Mouse (Mus musculus): ENCODE data around the gene Fez2. TPM values are rescaled to one million over a fixed set of nuclear protein-coding genes. Genes with fewer than 3 reads are reported as not detected.
A peak's percentile ranks its signal among the peaks of the same experiment; 100 is the strongest.

The Fez2 gene
- total RNA-seq, 2 experiments from 2014 or later, result 8.8 to 14.7 TPM

DNA sequence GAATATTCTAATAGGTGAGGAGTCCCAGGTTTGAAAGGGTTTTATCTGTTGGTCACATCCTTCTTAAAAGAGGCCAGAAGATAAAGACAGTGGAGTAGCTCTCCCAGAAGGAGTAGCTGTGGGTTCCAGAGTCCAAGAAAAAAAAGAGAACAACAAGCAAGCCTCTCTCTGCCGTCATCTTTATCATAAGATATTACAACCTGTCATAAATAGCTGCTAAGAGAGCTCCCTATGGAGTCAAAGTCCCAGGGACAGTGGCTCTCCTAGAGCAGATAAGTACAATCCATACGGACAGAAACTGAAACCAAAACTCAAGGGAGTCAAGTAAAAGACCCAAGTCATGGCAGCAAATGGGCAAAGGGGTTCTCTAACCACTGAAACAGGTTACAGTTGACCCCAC, 2.7 kb downstream of the Fez2 start:
- ATAC-seq (replicated peaks; ENCODE audit: low FRiP score, low TSS enrichment, poor library complexity, severe bottlenecking), result no peak

- no peak for ATAC-seq (replicated peaks; ENCODE audit: low FRiP score, low TSS enrichment, poor library complexity, severe bottlenecking)
These were observed 8.1 kb downstream of the Fez2 start for GRCm38 (mm10) chr17:78409900-78410299.

DNA sequence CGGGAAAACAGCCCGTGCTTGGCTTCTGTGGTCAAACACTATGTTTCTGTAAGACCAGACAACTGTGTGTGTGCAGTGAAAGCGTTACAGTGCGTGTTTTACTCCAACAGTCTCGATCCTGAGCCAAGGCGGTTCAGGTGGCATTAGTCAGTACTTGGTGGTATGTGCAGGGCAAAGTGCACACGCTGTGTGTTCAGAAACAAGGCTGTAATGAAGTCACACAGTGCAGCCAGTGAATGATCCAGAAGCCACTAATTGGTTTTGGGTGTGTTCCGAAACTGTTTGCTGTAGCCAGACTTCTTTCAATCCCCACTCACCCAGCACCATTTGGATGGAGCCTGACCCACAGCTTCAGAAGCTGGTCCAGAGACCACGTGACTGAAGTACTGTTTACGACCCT, 9.6 kb downstream of the Fez2 start:
- no peak for ATAC-seq (replicated peaks; ENCODE audit: low FRiP score, low TSS enrichment, poor library complexity, severe bottlenecking)

GRCm38 (mm10) chr17:78407581-78407980, 10.4 kb downstream of the Fez2 start:
- no peak for ATAC-seq (replicated peaks; ENCODE audit: low FRiP score, low TSS enrichment, poor library complexity, severe bottlenecking)

DNA sequence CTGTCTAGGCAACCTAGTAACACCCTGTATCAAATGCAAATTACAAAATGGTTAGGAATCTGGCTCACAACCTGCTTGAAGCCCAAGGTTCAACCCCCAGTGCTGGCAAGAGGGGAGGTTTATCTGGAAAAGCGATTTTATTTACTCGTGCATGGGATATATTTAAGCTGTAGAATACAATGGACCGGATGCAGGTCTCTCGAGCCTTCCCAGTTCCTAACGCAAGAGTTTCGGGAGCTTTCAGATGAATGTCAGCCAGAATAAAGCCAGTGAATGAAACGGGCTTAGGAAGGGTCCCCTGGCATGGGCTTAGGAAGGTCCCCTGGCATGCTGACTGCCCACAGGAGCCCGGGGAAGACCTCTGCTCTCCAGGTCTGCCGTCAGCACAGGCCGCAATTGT, 11.1 kb downstream of the Fez2 start:
- no peak for ATAC-seq (replicated peaks; ENCODE audit: low FRiP score, low TSS enrichment, poor library complexity, severe bottlenecking)

DNA sequence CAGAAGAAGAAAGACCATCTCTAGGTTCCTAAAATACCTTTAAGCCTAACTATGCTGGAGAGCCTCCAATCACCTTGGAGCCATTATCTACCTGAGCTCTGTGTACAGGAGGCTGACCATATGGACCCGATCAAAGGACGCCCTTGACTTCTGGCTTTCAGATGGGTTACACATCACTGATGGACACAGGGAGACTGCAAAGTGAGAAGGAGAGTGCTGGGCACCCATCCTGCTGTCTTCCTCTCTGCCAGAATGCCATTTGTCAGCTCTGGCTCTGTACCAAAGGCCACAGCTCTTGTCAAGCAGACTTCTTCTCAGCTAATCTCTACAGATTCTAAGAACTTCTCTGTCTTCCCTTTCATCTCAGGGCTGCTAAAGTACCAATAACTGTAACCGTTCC, 12.6 kb downstream of the Fez2 start:
- no peak for ATAC-seq (replicated peaks; ENCODE audit: low FRiP score, low TSS enrichment, poor library complexity, severe bottlenecking)

- ATAC-seq (replicated peaks; ENCODE audit: low FRiP score, low TSS enrichment, poor library complexity, severe bottlenecking), result no peak
These were observed 14.1 kb downstream of the Fez2 start for GRCm38 (mm10) chr17:78403804-78404203.

DNA sequence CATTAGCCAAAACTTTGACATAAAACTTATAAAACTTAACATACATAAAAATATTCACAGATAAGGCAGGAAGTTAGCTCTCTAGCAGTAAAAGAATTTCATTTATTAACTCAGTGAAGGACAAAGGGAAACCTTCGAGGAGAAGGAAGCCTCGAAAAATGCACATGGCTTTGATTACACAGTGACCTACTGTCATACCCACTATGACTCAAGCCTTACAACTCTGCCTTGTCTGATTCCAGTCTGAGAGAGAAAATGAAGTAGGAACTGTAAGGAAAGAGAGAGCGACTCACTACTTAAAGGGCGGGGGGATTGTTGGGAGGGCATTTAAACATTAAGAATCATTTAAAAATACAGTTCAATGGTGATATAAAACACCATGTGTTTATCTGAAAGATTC, 14.7 kb downstream of the Fez2 start:
- no peak for ATAC-seq (replicated peaks; ENCODE audit: low FRiP score, low TSS enrichment, poor library complexity, severe bottlenecking)

DNA sequence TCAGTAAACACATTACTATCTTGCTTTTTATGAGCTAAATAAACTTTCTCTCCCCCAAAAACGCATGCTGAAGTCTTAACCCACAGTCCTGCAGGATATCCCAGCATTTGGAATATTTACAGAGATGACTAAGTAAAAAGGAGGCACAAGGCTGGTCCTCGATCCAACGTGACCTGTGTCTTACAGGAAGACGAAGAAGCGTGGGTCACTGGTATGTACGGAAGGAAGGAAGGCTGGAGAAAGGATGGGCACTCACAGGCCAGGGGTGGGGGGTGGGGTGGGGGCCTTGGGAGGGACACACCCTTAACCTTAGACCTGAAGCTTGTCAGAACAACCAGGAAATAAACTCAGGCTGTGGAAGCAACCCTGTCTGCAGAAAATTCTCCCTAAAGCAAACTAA, 15.8 kb downstream of the Fez2 start:
- no peak for ATAC-seq (replicated peaks; ENCODE audit: low FRiP score, low TSS enrichment, poor library complexity, severe bottlenecking)

- no peak for ATAC-seq (replicated peaks; ENCODE audit: low FRiP score, low TSS enrichment, poor library complexity, severe bottlenecking)
These were observed 16.2 kb downstream of the Fez2 start for GRCm38 (mm10) chr17:78401713-78402112.

GRCm38 (mm10) chr17:78401311-78401710, 16.6 kb downstream of the Fez2 start:
- no peak for ATAC-seq (replicated peaks; ENCODE audit: low FRiP score, low TSS enrichment, poor library complexity, severe bottlenecking)

DNA sequence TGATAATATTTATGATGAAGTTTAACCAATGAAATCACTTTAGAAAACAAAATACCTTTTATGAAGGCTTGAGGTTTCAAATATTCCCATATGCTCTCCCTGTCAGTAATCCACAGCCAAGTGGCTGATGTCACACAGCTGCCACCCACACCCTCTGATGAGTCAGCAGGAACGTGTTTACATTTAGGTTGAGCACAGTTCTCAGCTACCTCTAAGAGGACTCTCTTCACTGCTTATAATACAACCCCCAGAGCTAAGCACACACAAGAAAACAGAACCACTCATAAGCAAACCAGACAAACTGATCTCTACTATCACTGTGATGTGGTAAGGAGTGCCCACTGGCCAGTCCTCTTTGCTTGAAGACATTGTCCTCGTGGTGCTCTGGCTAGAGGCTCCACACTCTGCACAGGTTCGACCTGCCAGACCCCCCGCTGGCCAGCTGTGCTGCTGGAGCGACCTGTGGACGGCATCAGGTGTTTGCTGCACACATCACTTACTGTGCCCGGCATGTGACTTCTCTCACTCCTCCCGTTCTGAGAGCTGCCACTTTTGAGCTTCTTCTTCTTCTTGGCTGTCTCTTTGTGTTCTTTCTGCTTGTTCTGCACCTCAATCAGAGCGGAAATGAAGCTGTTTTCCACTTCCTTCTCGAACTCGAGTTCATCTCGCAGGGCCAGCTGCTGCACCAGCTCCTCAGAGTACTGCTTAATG, 17.7 kb downstream of the Fez2 start:
- ATAC-seq (replicated peaks; ENCODE audit: low FRiP score, low TSS enrichment, poor library complexity, severe bottlenecking), result peak; percentile 39

DNA sequence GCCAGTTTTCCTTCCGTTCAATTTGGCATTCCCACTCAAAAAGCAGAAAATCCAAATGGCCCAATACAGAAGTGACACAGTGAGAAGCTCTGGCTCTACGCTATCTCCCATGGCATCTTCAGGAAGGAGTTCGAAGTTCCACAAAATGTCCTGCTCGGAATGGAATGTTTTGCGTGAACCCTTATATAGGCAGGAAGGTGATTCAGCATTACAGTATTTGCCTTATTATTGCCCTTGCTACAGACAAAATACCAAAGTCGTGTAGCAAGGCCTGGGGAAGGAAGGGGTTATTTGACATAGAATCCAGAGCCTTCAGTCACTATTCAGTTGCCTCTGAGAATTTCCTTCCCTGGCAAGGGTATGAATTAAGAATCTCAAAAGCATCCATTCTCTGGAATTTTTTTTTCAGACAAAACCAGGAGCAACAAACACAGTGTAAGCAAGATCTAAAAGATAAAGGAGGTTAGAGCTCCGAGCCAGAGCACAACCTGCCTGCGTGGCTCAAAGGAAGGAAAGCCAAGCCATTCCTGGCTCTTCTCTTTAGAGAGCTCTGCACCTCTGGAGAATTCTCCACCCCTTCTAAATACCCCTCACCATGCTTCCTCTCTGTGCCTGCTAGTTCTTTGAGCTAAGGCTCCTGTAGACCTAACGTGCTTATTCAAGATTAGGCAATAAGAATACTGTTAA, 25.4 kb downstream of the Fez2 start:
- ATAC-seq (replicated peaks; ENCODE audit: low FRiP score, low TSS enrichment, poor library complexity, severe bottlenecking), result no peak

DNA sequence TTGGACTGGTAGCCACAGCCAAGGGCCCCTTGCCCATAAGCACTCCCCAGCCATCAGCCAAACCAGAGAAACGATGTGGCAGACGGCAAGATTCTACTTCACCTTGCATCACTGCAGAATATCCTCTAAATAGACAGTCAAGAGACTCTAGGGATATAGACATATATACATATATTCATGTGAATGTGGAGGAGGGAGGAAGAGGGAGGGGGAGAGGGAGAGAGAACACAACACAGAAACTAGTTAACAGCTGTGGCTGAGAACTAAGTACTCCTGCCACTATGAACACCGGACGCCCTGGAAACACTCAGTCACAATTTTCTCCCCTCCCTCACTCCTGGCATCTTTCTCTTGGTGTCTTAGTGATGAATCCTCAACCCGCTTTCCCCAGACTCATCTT, 28.4 kb downstream of the Fez2 start:
- no peak for ATAC-seq (replicated peaks; ENCODE audit: low FRiP score, low TSS enrichment, poor library complexity, severe bottlenecking)

DNA sequence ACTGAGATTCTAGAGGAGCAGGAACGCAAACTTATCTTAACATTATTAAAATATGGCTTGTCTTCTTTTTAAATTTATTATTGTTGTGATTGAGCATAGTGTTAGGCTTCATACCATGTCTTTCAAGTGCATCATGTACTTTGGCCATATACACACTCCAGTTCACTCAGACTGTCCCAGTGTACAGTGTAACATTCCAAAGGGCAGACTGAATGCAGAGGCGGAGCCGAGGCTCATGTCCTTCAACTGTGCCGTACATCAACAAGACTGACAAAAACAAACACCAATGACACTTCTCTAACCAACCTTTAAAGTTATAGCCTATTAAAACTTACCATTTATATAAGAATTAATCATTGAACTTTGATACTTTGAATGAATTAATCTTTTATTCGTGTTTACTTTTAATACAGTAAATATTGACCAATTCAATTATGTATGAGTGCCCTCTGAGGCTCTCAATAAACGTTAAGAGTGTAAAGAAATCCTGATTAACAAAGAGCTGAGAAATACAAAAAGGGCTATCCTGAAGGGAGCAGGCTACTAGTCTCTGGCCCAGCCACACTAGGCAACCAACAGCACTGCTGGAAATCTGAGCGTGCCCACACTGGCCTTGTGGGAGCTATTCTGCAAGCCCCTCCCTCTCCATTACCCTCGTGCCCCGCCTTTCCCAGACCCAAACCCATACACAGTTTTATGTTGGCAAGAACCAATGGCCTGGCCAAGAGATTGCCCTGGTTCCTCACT, 29.7 kb downstream of the Fez2 start:
- no peak for ATAC-seq (replicated peaks; ENCODE audit: low FRiP score, low TSS enrichment, poor library complexity, severe bottlenecking)

GRCm38 (mm10) chr17:78387665-78388064, 30.3 kb downstream of the Fez2 start:
- ATAC-seq (replicated peaks; ENCODE audit: low FRiP score, low TSS enrichment, poor library complexity, severe bottlenecking), result no peak

DNA sequence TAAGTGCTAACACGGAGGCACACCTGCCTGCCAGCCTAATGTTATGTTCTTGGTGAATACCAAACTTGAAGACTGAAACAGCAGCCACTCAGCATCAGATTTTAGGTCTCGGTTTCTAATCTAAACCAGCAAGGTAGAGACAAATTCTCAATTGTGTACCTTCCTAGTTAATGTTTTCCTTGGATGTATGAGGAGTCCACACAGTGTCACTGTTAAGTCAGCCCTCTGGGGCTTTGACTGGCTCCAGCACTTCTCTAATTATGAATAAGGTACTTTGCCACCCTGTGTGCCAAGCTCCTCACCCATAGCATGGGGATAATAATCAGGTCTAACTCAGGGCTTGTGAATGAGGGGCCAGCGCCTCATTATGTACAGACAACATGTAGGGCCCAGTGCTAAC, 35.6 kb downstream of the Fez2 start:
- ATAC-seq (replicated peaks; ENCODE audit: low FRiP score, low TSS enrichment, poor library complexity, severe bottlenecking), result no peak

DNA sequence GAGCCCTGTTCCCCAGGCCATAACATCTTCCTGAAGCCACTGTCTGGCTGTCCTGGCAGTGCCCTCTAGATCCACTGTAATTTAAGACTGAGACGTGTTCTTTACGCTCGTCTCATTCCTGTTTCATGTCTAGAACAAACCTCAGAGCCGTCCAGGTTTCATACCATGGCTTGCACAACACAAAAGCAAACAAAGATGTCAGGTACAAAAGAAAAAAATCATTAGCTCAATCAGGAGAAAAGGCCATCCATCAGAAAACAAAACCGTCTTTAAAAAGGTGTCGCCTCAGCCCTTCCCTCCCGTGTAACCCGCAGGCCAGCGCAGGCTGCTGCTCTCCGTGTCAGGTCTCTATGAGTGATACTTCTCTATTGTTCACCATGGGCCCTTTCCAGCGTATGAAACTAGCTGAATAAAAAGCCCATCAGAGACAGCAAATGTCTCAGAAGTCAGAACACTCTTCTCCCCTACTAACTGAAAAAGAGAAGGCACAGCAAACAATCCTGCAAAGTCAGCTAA, 38.2 kb downstream of the Fez2 start:
- no peak for ATAC-seq (replicated peaks; ENCODE audit: low FRiP score, low TSS enrichment, poor library complexity, severe bottlenecking)

DNA sequence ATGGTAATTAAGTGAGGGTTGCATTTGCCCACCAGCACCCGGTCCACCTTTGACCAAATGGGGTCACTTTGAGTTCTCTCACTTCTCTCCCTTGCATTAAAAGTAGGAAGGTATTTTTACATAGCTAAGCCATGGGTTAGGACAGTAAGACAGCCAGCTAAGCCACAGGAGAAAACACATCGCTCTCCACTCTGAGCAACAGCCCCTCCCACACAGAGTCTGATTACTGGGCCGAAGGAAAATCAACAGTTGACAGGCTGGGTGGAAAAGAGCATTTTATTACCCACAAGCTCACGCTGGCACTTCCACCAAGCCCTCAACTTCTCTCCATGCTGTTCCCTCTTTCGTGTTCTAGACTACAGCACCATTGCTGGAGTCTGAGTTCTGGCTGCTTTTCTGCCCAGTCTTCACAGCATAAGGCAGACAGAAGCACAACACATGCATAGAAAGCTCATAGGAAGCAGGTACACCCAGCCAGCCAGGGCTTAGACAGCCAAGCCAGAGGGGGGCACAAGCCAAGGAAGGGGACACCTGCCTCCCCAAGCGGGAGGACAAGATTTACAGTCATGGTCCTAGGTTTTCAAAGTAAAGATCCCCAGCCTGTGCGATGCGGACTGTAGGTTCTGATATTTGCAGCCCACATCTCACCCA, 38.7 kb downstream of the Fez2 start:
- ATAC-seq (replicated peaks; ENCODE audit: low FRiP score, low TSS enrichment, poor library complexity, severe bottlenecking), result no peak

DNA sequence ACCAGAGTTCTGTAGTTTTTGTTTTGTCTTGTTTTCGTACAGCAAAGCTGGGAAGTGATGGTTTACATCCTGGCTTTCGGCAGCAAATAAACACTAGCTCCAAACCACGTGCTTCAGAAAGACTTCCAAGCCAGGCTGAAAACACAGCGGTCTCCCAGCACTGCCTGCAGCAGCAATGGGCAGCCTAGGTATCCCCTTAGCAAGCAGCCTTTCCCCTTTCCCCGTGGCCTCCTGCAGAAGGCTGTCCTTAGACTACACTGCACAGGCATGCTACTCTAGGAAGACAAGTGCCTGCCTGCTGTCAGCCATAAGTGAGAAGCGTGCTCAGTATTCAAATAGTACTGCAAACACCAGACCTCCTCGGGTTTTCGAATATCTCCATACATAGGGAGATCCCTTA, 41.4 kb downstream of the Fez2 start:
- ATAC-seq (replicated peaks; ENCODE audit: low FRiP score, low TSS enrichment, poor library complexity, severe bottlenecking), result no peak
